Mouse (Mus musculus): ENCODE measurements around the gene Slc35b1. TPM values are rescaled to one million over a fixed set of nuclear protein-coding genes. Genes with fewer than 3 reads are reported as not detected.
A peak's percentile ranks its signal among the peaks of the same experiment; 100 is the strongest.

Slc35b1 gene
- polyA plus RNA-seq, 1 experiment from 2014 or later, result 121 TPM

GRCm38 (mm10) chr11:95367011-95367735 is 17.3 kb upstream of the Slc35b1 start:
- H3K9ac ChIP-seq, result no peak overlapping the region
- no peak overlapping the region for H3K27ac ChIP-seq

GRCm38 (mm10) chr11:95368231-95368823 is 16.2 kb upstream of the Slc35b1 start:
- Histone ChIP-seq H3K36me3 (peaks cover 57% of the 10 kb centered on the region), H3K9ac (no peak overlapping the region), H3K27ac (no peak overlapping the region), H3K4me2 (replicated peaks) (no peak overlapping the region), H3K4me1 (peaks cover 22% of the 10 kb centered on the region), H3K9me3 (no peaks in the 10 kb centered on the region), H3K4me3 (no peak overlapping the region), H3K27me3 (no peaks in the 10 kb centered on the region)
- ATAC-seq (ENCODE audit: low FRiP score, low read depth), result no peak
- 90% methylated on average over 8 of the region's 8 CpGs for WGBS

More at GRCm38 (mm10) chr11:95367011-95367735, 17.3 kb upstream of the Slc35b1 start:
- no peak for ATAC-seq (ENCODE audit: low FRiP score, low read depth)
- no peaks in the 10 kb centered on the region for H3K27me3 ChIP-seq
- peaks cover 22% of the 10 kb centered on the region for H3K4me1 ChIP-seq
- 82% methylated on average over 8 of the region's 8 CpGs for WGBS
- no peak overlapping the region for H3K4me2 ChIP-seq (replicated peaks)
- H3K9me3 ChIP-seq, result no peaks in the 10 kb centered on the region
- peaks cover 45% of the 10 kb centered on the region for H3K36me3 ChIP-seq
- H3K4me3 ChIP-seq, result no peak overlapping the region

- Histone ChIP-seq H3K4me1 (peaks cover 22% of the 10 kb centered on the region), H3K27me3 (no peaks in the 10 kb centered on the region), H3K4me2 (replicated peaks) (no peak overlapping the region), H3K9me3 (no peaks in the 10 kb centered on the region), H3K27ac (no peak overlapping the region; the same call in 1 of the 2 replicates), H3K4me3 (no peak overlapping the region), H3K36me3 (peaks cover 62% of the 10 kb centered on the region), H3K9ac (peak overlapping the region; percentile 9; the same call in 1 of the 2 replicates)
- WGBS, result 90% methylated on average over 4 of the region's 4 CpGs
- no peak for ATAC-seq (ENCODE audit: low FRiP score, low read depth)
Observed at GRCm38 (mm10) chr11:95368871-95369270, 15.6 kb upstream of the Slc35b1 start.

GRCm38 (mm10) chr11:95369964-95370890 is 14.3 kb upstream of the Slc35b1 start:
- peak overlapping the region; percentile 15; the same call in 1 of the 2 replicates for H3K27ac ChIP-seq
- H3K4me1 ChIP-seq, result peaks cover 22% of the 10 kb centered on the region
- H3K9me3 ChIP-seq, result no peaks in the 10 kb centered on the region
- no peak overlapping the region for H3K4me2 ChIP-seq (replicated peaks)
- 64% methylated on average over 15 of the region's 15 CpGs for WGBS
- H3K27me3 ChIP-seq, result no peaks in the 10 kb centered on the region
- 0 out of 2 replicates have a peak overlapping the region, but pooled peaks have one; percentile 9 for H3K9ac ChIP-seq
- ATAC-seq (ENCODE audit: low FRiP score, low read depth), result peak; percentile 73
- peaks cover 63% of the 10 kb centered on the region for H3K36me3 ChIP-seq
- H3K4me3 ChIP-seq, result no peak overlapping the region

- Histone ChIP-seq H3K4me1 (peaks cover 12% of the 10 kb centered on the region), H3K27me3 (no peaks in the 10 kb centered on the region), H3K4me2 (replicated peaks) (no peak overlapping the region), H3K9ac (no peak overlapping the region), H3K36me3 (peaks cover 68% of the 10 kb centered on the region), H3K4me3 (no peak overlapping the region), H3K9me3 (no peaks in the 10 kb centered on the region), H3K27ac (no peak overlapping the region)
- ATAC-seq (ENCODE audit: low FRiP score, low read depth), result no peak
- WGBS, result 96% methylated on average over 7 of the region's 7 CpGs
Observed at GRCm38 (mm10) chr11:95371182-95371581, 13.3 kb upstream of the Slc35b1 start.

- Histone ChIP-seq H3K9ac (0 out of 2 replicates have a peak overlapping the region, but pooled peaks have one; percentile 31), H3K4me3 (no peak overlapping the region), H3K9me3 (no peaks in the 10 kb centered on the region), H3K27ac (no peak overlapping the region), H3K27me3 (no peaks in the 10 kb centered on the region), H3K36me3 (peaks cover 85% of the 10 kb centered on the region), H3K4me1 (no peaks in the 10 kb centered on the region), H3K4me2 (replicated peaks) (no peak overlapping the region)
- no peak for ATAC-seq (ENCODE audit: low FRiP score, low read depth)
- WGBS, result 84% methylated on average over 9 of the region's 9 CpGs
Observed at GRCm38 (mm10) chr11:95378926-95379325, 5.6 kb upstream of the Slc35b1 start.

GRCm38 (mm10) chr11:95379552-95379951 is 4.9 kb upstream of the Slc35b1 start:
- H3K27ac ChIP-seq, result no peak overlapping the region
- no peak overlapping the region for H3K9ac ChIP-seq
- H3K4me2 ChIP-seq (replicated peaks), result no peak overlapping the region
- H3K4me1 ChIP-seq, result no peaks in the 10 kb centered on the region
- ATAC-seq (ENCODE audit: low FRiP score, low read depth), result no peak
- peaks cover 79% of the 10 kb centered on the region for H3K36me3 ChIP-seq
- H3K9me3 ChIP-seq, result no peaks in the 10 kb centered on the region
- no peak overlapping the region for H3K4me3 ChIP-seq
- no peaks in the 10 kb centered on the region for H3K27me3 ChIP-seq
- 76% methylated on average over 5 of the region's 5 CpGs for WGBS

- Histone ChIP-seq H3K4me1 (peaks cover 3% of the 10 kb centered on the region), H3K27me3 (no peaks in the 10 kb centered on the region), H3K4me3 (no peak overlapping the region), H3K4me2 (replicated peaks) (no peak overlapping the region), H3K27ac (no peak overlapping the region), H3K9ac (no peak overlapping the region), H3K9me3 (no peaks in the 10 kb centered on the region), H3K36me3 (peaks cover 68% of the 10 kb centered on the region)
- ATAC-seq (ENCODE audit: low FRiP score, low read depth), result no peak
- WGBS, result 87% methylated on average over 7 of the region's 7 CpGs
Observed at GRCm38 (mm10) chr11:95380711-95381110, 3.8 kb upstream of the Slc35b1 start.

- no peak overlapping the region for H3K4me3 ChIP-seq
- H3K27me3 ChIP-seq, result no peaks in the 10 kb centered on the region
- H3K9ac ChIP-seq, result no peak overlapping the region
- no peak overlapping the region for H3K4me2 ChIP-seq (replicated peaks)
- H3K27ac ChIP-seq, result no peak overlapping the region
- H3K4me1 ChIP-seq, result peaks cover 8% of the 10 kb centered on the region
- H3K36me3 ChIP-seq, result peaks cover 63% of the 10 kb centered on the region
- WGBS, result 91% methylated on average over 1 of the region's 1 CpGs
- H3K9me3 ChIP-seq, result no peaks in the 10 kb centered on the region
- ATAC-seq (ENCODE audit: low FRiP score, low read depth), result no peak
Observed at GRCm38 (mm10) chr11:95381146-95381545, 3.3 kb upstream of the Slc35b1 start.

- Histone ChIP-seq H3K4me1 (peaks cover 12% of the 10 kb centered on the region), H3K4me2 (replicated peaks) (no peak overlapping the region), H3K36me3 (peaks cover 63% of the 10 kb centered on the region), H3K4me3 (no peak overlapping the region), H3K9me3 (no peaks in the 10 kb centered on the region), H3K27ac (no peak overlapping the region), H3K9ac (no peak overlapping the region), H3K27me3 (no peaks in the 10 kb centered on the region)
- no peak for ATAC-seq (ENCODE audit: low FRiP score, low read depth)
- WGBS, result 78% methylated on average over 5 of the region's 5 CpGs
Observed at GRCm38 (mm10) chr11:95383331-95383986, 1.0 kb upstream of the Slc35b1 start.

- WGBS, result 36% methylated on average over 9 of the region's 9 CpGs
- peak overlapping the region; percentile 74 for H3K4me2 ChIP-seq (replicated peaks)
Observed at GRCm38 (mm10) chr11:95384004-95384318, 531 bp upstream of the Slc35b1 start.

More at GRCm38 (mm10) chr11:95384004-95384318, 531 bp upstream of the Slc35b1 start:
- Histone ChIP-seq H3K36me3 (peaks cover 63% of the 10 kb centered on the region), H3K4me3 (peak overlapping the region; percentile 94), H3K9me3 (no peaks in the 10 kb centered on the region), H3K27ac (no peak overlapping the region), H3K9ac (peak overlapping the region; percentile 40; the same call in 1 of the 2 replicates), H3K4me1 (peaks cover 12% of the 10 kb centered on the region), H3K27me3 (no peaks in the 10 kb centered on the region)
- no peak for ATAC-seq (ENCODE audit: low FRiP score, low read depth)
